Mouse (Mus musculus) G1E (cell line): ENCODE measurements around the gene 4930449I24Rik.

Source experiments
- CTCF ChIP-seq: IDR thresholded peaks from 2 replicates; pipeline ENCODE4 v1.5.1; 2012; ENCODE audit warnings: low read depth, low read length, inconsistent platforms, mixed read lengths
- GATA1 ChIP-seq: IDR thresholded peaks from 2 replicates; pipeline ENCODE4 v1.6.1; 2012; ENCODE audit warnings: borderline replicate concordance, low read length, inconsistent platforms, mixed read lengths
- GATA2 ChIP-seq: IDR thresholded peaks from 2 replicates; pipeline ENCODE4 v1.6.1; 2012; ENCODE audit warnings: low read depth, low read length, inconsistent platforms, borderline replicate concordance
- TAL1 ChIP-seq: conservative IDR thresholded peaks from 2 replicates; pipeline ENCODE4 v1.6.1; 2012; ENCODE audit warnings: low read depth, low read length, inconsistent platforms, mixed read lengths

DNA sequence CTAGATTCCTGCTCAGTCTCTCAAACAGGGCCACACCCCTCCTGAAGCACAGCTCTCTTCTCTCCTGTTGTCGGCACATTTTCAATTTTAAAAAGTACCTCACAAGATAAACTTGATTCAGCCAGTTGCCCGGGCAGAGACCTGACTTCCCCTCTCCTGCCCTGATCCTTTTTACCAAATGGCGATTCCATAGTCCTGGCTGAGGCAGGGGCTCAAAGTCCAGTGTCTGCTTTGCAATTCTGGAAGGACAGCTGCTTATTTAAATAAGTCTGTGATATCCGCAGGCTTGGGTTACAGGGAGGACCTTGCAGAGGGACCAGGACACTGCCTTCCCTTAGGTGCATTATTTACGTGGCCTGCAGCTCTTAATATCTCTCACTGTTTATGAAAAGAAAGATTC is 30.9 kb upstream of the 4930449I24Rik start:
- TF ChIP-seq GATA1 = no peak
- TF ChIP-seq CTCF = no peak
- no peak for TF ChIP-seq TAL1
- no peak for TF ChIP-seq GATA2
